Mouse (Mus musculus): Measurements from ENCODE around the gene Gm38394. TPM values are rescaled to one million over a fixed set of nuclear protein-coding genes. Genes with fewer than 3 reads are reported as not detected.
"Not testable (repeated sequence)": the region's sequence is repeated elsewhere in the genome, so short reads cannot be mapped to it uniquely, and the experiment has no call there.

Gene Gm38394
- total RNA-seq (2014; fragmentation: Nextera tagmentation): 9.5 and 14.2 TPM in 2 replicates
- total RNA-seq (2017): 6.6 and 9.2 TPM in 2 replicates

DNA sequence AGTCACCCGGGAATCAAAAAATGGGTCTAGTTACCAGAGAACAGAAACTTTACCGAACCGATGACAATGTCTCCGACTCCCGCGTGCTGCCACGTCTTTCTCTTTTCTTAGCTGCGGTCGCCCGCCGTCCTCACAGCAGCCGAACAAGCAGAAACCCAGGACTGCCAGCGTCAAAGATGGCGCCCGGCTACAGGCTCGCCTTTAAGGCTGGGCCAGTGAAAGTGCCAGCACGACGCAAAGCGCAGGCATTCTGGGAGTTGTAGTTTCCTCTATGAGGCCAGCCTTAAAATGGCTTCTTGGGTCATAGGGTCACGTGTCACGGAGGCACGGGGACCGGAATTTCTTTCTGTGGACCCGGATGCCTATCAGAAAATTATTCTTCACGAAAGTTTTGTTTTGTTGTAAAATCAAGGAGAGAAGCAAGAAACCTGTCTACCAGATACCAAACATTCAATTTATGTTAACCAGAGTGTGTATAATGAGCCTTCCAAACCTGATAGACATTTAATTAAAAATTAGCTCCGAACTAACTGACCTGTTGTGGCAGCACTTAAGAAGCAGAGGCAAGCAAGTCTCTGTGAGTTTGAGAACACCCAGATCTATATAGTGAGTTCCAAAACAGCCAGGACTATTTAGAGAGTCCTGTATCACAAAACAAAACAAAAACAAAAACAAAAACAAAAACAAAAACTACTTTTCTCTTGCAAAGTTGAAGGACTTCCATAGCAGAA lies at the start of gene Gm38394:
TSS of gene Gm38394 (minus strand) at position 116 of the 731 bp plus-strand sequence.
- ATAC-seq (replicated peaks; ENCODE audit: poor library complexity, severe bottlenecking): peak; percentile 100

DNA sequence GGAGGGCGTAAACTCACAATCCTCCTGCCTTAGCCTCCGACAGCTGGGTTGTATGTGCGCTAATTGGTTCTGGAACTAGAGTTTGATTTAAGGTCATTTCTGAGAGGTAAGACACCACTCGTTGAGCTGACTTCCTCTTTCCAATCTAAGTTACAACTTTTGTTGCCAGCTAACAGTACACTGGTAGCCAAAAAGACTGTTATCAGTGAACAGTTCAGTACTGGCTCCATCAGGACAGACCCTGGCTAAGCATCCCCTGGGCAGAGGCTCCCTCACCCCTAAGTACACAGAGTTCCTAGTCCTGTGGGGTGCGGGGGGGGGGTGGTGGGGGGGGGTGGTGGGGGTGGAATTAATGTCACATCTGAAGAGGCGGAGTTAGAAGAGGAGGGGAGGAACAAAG lies 49.8 kb upstream of the Gm38394 start:
- no peak for ATAC-seq (replicated peaks; ENCODE audit: poor library complexity, severe bottlenecking)

DNA sequence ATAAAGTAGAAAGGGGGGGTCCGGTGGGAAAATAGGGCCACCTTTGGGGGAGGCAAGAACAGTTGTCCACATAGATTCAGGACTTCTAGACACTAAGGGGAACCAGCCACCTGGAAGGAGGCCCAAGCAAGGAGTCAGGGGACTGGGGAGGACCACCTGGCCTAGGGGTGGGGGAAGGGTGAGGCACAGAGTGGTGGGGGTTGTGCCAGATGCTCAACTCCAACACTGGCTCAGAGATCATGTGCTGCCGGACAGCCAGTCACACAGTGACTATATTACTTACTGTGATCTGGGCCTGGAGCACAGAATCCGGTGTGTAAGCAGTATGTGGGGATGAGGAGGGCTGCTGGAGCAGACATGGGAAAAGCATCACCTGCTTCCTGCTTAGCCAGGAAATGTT lies 48.2 kb upstream of the Gm38394 start:
- no peak for ATAC-seq (replicated peaks; ENCODE audit: poor library complexity, severe bottlenecking)

DNA sequence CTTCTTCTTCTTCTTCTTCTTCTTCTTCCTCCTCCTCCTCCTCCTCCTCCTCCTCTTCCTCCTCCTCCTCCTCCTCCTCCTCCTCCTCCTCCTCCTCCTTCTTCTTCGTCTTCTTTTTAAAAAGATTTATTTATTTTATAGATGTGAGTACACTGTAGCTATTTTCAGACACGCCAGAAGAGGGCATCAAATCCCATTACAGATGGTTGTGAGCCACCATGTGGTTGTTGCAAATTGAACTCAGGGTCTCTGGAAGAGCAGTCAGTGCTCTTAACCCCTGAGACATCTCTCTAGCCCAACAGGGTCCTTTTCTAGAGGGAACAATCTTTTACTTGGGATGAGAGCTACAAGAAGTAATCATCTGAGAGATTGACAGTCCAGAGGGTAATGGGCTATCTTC lies 40.7 kb upstream of the Gm38394 start:
- ATAC-seq (replicated peaks; ENCODE audit: poor library complexity, severe bottlenecking): not testable (repeated sequence)

DNA sequence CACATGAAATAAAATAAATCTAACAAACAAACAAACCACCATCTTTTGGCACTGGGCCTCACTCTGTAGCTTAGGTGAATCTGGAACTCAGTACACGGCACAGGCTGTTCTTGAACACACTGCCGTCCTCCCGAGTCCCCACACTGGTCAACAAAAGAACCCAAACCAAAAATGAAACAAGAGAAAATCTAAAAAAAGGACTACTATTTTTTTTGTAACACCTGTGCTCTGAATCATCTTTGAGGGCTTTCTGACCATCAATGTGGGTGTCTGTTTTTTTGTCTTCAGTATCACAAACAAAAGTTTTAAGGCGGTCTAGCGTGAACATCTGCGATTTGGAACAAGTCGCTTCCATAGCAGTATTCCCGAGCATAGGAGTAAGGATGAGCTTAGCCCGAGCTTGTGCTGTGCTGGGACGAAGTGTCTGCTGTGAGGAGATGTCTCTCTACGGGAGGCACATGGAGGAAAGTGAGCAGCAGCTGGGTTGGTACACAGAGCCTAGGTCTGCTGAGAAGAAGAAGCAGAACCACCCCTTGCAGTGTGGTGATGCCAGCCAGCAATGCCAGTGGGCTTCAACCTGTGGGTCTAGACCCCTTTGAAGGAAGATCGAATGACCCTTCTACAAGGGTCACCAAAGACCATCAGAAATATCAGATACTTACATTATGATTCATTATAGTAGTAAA lies 37.0 kb upstream of the Gm38394 start:
- ATAC-seq (replicated peaks; ENCODE audit: poor library complexity, severe bottlenecking): no peak

DNA sequence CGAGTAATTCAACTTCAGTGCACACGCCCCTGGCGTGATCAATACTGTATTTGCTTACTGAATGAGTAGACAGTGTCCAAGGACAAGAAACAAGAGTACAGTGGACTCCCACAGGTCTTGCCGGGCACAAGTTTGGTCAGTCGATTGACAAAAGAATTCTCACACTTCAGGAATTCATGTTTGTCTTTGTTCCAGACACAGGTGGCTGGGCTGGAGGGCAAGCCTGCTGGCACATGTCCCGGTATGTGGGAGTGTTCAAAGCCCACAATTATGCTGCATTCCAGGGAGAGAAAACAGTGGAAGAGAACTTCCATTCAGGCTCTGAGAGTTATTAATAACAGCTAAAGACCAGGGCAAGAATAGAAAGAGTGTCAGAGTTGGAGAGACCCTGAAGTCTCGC lies 34.8 kb upstream of the Gm38394 start:
- no peak for ATAC-seq (replicated peaks; ENCODE audit: poor library complexity, severe bottlenecking)

DNA sequence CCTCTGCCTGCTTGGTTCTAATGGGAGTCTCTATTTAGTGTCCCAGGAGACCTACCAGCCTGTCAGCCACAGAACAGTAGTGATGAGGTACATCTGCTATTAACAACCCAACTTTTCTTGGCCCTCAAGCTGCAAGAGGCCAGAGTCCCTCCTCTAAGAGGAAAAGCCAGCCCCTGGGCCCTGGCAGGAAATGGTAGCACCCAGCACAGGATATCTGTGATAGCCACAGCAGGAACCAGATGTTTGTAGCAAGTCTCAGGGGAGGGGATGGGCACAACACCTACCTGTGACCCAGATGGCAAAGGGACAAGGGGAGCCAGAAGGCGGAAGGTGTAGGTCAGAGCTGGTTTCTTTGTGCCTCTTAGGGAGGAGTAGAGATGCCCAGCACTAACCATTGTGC lies 33.8 kb upstream of the Gm38394 start:
- peak; percentile 42; the same call in 1 of the 2 replicates for ATAC-seq (replicated peaks; ENCODE audit: poor library complexity, severe bottlenecking)

DNA sequence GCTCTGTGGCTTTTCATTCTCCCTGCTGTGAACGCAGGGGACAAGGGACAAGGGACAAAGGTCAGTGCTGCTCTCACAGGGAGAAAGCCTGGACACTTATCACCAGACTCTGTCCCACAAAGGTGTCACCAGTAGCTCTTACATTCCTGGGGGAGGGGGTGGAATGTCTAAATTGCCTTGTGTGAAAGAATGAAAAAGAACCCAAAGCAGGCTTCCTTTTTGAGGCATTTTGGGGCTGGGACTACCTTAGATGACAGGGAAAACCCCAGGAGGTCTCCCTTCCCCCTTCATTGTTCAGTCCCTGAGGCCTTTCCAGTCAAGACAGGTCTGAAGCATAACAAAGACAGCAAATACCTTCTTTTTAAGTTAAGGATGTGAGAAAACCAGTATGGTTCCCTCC lies 33.2 kb upstream of the Gm38394 start:
- ATAC-seq (replicated peaks; ENCODE audit: poor library complexity, severe bottlenecking): no peak

DNA sequence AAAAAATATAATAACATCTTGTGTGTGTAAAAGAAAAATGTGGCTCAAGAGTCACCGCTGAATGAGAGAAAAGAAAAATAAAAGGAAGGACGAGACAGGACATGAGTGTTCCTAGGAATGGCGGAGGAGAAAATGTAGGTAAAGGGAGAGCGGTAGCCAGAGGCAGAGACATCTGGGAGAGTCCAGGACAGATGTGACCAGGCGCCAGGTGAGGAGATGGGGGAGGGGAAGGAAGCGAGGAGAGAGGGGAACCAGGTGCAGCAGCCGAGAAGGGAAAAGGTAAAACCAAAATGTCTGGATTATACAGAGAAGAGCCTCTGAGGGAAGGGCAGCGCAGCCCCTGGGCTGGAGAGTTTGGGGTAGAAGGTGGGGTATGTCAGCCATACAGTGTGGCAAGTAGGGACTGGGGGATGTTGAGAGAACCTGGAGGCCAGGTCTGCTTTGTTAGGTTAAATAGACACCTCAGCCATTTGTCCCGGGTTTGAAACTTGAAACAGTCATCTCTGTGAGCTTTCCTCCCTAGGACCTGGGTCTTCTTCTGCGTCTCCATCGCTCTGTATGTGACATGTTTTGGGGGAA lies 32.5 kb upstream of the Gm38394 start:
- ATAC-seq (replicated peaks; ENCODE audit: poor library complexity, severe bottlenecking): no peak

DNA sequence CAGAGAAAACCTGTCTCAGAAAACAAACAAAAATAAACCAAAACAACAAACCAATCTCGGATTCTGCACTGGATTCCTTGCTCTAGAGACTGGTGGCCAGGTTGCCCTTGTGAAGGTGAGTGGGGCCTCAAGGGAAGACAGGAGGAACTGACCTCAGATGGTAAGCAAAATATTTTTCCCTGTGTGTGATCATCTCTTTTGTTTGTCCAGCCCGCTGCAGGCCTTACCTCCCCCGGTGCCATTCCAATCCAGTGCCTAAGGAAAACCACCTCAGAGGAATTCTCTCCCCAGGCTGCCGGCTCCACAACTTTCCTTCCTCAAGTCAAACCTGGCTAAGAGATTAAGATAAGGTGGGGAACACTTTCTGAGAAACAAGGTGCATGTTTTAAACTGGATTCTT lies 31.1 kb upstream of the Gm38394 start:
- ATAC-seq (replicated peaks; ENCODE audit: poor library complexity, severe bottlenecking): no peak

DNA sequence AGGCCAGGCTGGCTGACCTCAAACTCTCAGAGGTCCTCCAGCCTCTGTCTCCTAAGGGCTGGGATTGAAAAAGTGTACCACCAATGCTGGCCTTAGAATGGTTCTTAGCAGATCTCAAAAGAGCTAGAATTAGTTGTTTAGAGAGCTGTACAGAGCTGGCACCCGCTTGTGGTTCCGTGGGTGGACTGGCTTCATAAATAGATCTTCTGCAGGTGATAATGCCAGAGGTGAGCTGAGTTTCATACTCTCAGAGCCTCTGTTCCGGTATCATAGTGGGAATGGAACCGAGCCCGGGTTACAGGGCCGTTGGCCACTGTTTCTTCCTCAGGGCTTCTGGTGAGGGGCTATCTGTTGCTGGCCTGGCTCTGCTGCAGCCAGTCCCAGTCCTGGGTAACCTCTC lies 29.9 kb upstream of the Gm38394 start:
- ATAC-seq (replicated peaks; ENCODE audit: poor library complexity, severe bottlenecking): no peak

DNA sequence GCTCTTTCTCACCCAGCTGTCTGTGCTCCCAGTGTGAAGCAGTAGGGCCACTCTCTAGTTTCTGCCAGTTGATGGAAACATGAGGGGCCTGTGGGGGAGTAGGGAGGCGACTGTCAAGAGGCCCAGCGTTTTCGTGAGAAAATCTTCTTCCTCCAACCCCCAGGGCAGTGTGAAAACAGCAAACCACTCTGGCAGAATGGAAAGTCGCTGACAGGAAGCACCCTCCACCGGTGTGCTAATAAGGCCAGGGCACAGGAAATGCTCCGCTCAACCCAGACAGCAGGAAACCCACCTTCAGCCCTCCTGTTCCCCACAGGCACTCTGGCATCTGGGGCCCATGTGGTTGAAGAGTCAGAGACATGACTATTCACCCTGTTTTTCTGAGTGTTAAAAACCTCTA lies 28.8 kb upstream of the Gm38394 start, which contains the start of gene Lax1:
TSS of gene Lax1 (minus strand) at position 212 of the 400 bp plus-strand sequence.
- peak; percentile 61 for ATAC-seq (replicated peaks; ENCODE audit: poor library complexity, severe bottlenecking)

DNA sequence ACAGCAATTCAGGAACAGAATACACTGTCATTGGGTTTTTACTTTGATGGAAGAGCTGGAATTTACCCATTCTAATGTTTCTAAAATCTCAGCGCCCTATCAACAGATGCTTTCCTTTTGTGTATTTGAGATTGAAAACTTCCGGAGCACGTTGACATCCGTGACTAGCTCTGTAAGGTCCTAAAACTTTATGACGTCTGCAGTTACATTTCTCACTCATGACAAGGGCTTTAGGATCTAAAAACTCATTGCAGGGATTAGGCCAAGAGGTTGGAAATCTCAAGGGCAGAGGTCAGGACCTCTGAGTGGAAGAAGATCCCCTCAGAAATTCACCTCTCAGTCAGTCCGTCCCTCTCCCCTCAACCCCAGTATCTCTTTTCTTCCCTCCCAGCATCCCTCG lies 27.2 kb upstream of the Gm38394 start:
- ATAC-seq (replicated peaks; ENCODE audit: poor library complexity, severe bottlenecking): no peak

DNA sequence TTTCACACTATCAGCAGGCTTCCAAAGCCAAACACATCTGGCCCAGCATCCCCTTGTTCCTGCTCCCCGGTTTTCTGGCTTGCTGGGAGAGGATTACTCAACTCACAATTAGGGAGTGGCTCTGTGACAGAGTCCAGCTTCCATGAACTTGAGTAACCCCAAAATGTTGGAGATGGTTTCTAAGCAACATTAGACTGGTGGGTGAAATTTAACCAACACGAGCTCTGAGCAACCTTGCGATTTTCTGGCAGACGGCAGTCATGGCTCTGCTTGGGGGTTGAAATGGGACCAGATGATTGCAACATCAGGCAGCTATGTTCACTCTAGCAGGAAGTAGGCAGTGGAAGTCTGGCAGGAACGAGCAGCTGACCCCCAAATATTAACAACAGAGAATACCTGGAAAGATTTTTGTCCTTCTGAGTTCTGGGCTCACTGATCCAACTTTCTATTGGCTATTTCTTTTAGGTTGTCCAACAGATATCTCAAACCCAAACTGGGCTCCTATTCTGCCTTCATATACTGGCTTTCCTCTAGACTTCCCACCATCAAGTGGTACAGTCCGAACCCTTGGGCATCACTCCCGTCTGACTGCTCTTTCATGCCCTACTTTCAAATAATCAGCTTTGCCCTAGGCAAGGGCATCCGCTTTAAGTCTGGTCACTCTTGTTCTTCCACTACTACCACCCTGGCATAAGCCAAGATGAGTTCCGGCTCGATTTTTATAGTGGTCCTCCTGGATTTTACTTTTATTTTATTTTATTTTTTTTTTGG lies 24.8 kb upstream of the Gm38394 start:
- peak; percentile 83 for ATAC-seq (replicated peaks; ENCODE audit: poor library complexity, severe bottlenecking)

DNA sequence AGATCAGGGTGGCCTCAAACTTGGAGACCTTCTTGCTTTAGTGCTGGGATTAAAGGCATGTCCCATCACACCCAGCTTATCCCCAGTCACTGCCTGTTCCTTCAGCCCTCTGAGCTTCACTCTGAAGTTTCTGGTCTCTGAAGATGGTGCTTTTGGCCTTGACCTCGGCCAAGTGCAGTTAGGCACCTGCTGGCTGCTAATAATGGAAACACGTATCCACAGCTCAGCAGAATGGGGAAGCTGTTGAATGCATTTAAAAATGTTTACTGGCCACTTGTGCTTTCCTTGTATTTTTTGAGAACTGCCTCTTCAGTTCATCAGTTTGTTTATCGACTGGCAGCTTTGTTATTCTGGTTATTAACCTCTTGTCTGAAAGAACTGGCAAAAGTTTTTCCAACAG lies 10.7 kb upstream of the Gm38394 start:
- ATAC-seq (replicated peaks; ENCODE audit: poor library complexity, severe bottlenecking): no peak

DNA sequence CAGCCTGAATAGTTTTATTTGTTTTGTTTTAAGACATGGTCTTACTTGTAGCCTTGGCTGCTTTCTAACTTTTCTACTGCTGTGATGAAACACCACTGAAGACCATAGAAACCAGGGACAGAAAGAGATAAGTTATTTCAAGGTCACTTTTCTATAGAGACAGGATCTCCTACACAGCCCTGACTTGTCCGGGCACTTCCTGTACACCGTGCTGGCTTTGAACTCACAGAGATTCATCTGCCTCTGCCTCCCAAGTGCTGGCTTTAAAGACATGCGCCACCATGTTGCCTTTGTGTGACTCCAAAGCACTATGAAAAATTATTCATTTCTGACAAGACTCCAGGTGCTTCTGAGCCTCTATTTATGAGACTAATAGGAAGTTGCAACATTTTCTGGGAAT lies 10.1 kb upstream of the Gm38394 start:
- no peak for ATAC-seq (replicated peaks; ENCODE audit: poor library complexity, severe bottlenecking)

DNA sequence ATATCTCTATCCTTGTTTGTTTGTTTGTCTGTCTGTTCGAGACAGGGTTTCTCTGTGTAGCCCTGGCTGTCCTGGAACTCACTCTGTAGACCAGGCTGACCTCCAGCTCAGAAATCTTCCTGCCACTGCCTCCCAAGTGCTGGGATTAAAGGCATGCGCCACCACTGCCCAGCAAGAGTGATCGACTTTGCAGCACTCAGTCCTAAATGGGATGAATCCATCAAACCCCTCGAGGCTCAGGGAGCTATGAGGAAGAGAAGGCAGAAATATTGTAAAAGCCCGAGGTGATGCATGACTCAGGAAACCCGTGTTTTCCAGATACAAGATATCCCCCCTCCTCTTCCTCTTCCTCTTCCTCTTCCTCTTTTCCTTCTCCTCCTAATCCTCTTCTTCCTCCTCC lies 9.7 kb upstream of the Gm38394 start:
- ATAC-seq (replicated peaks; ENCODE audit: poor library complexity, severe bottlenecking): no peak

DNA sequence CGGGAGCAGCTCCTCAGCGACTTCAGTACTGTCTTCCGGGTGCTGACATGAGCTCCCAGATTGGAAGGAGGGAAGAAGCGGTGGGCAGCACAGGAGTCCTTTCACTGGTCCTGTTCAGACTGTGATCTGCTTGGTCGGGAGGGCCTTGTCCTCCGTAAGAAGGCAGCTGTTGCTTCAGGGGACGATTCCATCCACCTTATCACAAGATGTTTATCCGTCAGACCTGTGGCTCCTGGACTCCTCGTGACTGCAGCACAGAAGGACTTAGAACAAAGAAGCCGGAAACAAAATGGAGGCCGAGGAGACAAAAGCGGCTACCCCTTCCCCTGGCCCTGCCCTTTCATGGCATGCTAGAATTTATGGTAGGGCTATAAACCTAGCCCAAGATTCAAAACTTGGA lies 9.1 kb upstream of the Gm38394 start:
- ATAC-seq (replicated peaks; ENCODE audit: poor library complexity, severe bottlenecking): no peak

DNA sequence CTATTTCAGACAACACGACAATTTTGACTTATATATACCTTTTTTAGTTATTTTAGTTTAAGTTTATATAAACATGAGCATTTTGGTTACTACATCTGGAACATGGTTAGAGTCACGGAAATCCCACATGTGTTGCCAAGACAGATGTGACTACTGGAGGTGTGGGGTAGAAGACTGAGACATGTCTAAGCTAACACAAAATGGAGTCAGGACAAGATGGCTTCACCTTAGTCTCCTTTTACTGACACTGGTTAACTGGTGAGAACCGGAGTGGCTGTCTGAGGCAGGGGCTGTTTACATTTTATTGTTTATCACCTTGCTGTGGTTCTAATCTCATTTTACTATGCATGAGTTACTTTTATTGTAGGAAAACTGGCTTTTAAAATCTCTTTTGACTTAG lies 7.5 kb upstream of the Gm38394 start:
- no peak for ATAC-seq (replicated peaks; ENCODE audit: poor library complexity, severe bottlenecking)

DNA sequence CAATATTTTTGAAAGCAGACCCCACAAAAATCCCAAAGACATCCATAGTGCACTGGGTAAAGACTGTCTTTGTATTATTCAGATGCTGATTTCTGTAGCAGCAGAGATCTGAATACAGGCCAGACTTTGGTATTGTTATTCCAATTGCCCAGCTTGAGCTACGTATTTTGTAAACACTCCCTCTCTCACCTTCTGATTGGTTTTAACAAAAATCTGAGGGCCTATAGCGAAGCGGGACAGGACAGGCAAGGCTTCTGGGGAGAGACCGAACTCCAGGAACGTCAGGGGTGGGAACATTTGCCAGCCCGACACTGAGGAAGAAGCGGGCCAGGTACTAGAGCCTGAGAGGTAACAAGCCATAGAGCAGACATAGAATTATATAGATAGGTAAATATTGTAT lies 6.6 kb upstream of the Gm38394 start:
- no peak for ATAC-seq (replicated peaks; ENCODE audit: poor library complexity, severe bottlenecking)

DNA sequence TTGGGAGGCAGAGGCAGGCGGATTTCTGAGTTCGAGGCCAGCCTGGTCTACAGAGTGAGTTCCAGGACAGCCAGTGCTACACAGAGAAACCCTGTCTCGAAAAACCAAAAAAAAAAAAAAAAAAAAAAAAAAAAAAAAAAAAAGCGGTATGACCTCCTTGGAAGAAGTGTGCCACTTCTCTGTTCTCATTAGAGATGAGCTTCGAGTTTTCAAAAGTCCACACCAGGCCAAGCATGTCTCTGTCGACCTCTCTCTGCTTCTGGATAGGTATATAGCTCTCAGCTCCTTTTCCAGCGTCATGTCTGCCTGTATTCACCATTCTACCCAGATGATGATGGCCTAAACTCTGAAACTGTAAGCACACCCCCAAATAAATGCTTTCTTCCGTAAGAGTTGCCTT lies 4.6 kb upstream of the Gm38394 start:
- ATAC-seq (replicated peaks; ENCODE audit: poor library complexity, severe bottlenecking): not testable (repeated sequence)

Measured in granulocyte monocyte progenitor cell, adult 5-6 weeks (primary cell).